ENCODE assay signal across 8 mouse cellular contexts in genomic region chr5:30913060-30913841, GRCm38 (mm10). TPM values are rescaled to one million over a fixed set of nuclear protein-coding genes. Genes with fewer than 3 reads are reported as not detected.
DNase-seq lines count a peak whose midpoint lies in the region; ATAC-seq and TF ChIP-seq lines count a peak whose summit lies in the region.

Gene Emilin1 (plus strand): TSS chr5:30913402.

- H3K9ac ChIP-seq in heart, adult 2 months (ENCODE audit: low read depth, low read length): peak within 1 kb of the TSS; percentile 70
- H3K9ac ChIP-seq in kidney, embryonic 15.5 days: peak within 1 kb of the TSS; percentile 64

- H3K27me3 ChIP-seq in heart, adult 2 months (ENCODE audit: control insufficient read depth, insufficient read depth, low read length): no peaks in the 10 kb centered on the region
- no peaks in the 10 kb centered on the region for H3K27me3 ChIP-seq in kidney, embryonic 15.5 days

- H3K4me2 ChIP-seq in kidney, embryonic 15.5 days: peak within 1 kb of the TSS; percentile 62

- no peaks in the 10 kb centered on the region for H3K79me2 ChIP-seq in heart, adult 2 months (replicated peaks; ENCODE audit: control insufficient read depth, insufficient read depth, low read length)

- TF ChIP-seq CTCF in heart, adult 2 months (IDR thresholded peaks at IDR 0.05): no peak

- peak within 1 kb of the TSS; percentile 89 for H3K27ac ChIP-seq in heart, adult 2 months
- peak within 1 kb of the TSS; percentile 96 for H3K27ac ChIP-seq in kidney, embryonic 15.5 days

- 22% methylated on average over 10 of the region's 13 CpGs for WGBS in heart, adult 2 months
- 6% methylated on average over 12 of the region's 13 CpGs for WGBS in kidney, embryonic 15.5 days

- H3K36me3 ChIP-seq in heart, adult 2 months (ENCODE audit: control insufficient read depth, insufficient read depth, low read length): no peaks in the 10 kb centered on the region
- H3K36me3 ChIP-seq in kidney, embryonic 15.5 days: peaks cover 16% of the 10 kb centered on the region

- H3K9me3 ChIP-seq in kidney, embryonic 15.5 days (replicated peaks): no peaks in the 10 kb centered on the region

- H3K4me1 ChIP-seq in heart, adult 2 months (ENCODE audit: control insufficient read depth, insufficient read depth, low read length): peaks cover 31% of the 10 kb centered on the region
- H3K4me1 ChIP-seq in kidney, embryonic 15.5 days: peaks cover 96% of the 10 kb centered on the region

- peak; percentile 85 for DNase-seq in MN1 (ENCODE audit: low spot score)
- peak; percentile 93 for DNase-seq in embryo, embryonic 11 days
- peak; percentile 76 to 84 for DNase-seq in heart, adult 2 months
- DNase-seq in lung, postnatal 14 days: peak; percentile 73
- peak; percentile 83 for DNase-seq in skeletal muscle tissue, adult 2 months (ENCODE audit: low read depth, low spot score)
- DNase-seq in layer of hippocampus, postnatal 10 days (ENCODE audit: low spot score in 2 of 2): no peak
- no peak for DNase-seq in left cerebral cortex, postnatal 25 days (ENCODE audit: low spot score in 2 of 2)

- peak; percentile 78 for ATAC-seq in kidney, embryonic 15.5 days (replicated peaks; ENCODE audit: low FRiP score)

- H3K4me3 ChIP-seq in heart, adult 2 months: peak within 1 kb of the TSS; percentile 54
- peak within 1 kb of the TSS; percentile 56 for H3K4me3 ChIP-seq in kidney, embryonic 15.5 days (replicated peaks)

- TF ChIP-seq EP300 in heart, adult 2 months (IDR thresholded peaks at IDR 0.05; ENCODE audit: insufficient read depth, low read depth, low read length): 0 out of 2 replicates have a peak, but pooled peaks have one; percentile 6

- peak; percentile 70 for TF ChIP-seq POLR2A in heart, adult 2 months (IDR thresholded peaks at IDR 0.05; ENCODE audit: insufficient read depth, low read depth, low read length)

- intact Hi-C loops in heart, adult 2 months (cut with DNase I): no loop called here
- intact Hi-C loops in left cerebral cortex, postnatal 25 days (cut with DNase I): no loop called here

RNA-seq across cellular contexts. Expression of gene Emilin1, which starts in this region (rescaled TPM):
- total RNA-seq in heart, adult 2 months (2021): 10 to 100 TPM; 21.2 to 21.3 TPM
- 30.6 and 31.3 TPM in 2 replicates for polyA plus RNA-seq in heart, adult 2 months (2012; rRNA removed)
- polyA plus RNA-seq in kidney, embryonic 15.5 days (2015; fragmentation: Nextera tagmentation; extraction: Ambion mirVana): 258 and 306 TPM in 2 replicates
- total RNA-seq in layer of hippocampus, postnatal 10 days (2021): 1 to 10 TPM; 5.7 to 6.5 TPM
- 1 to 10 TPM; 2.1 to 2.3 TPM for total RNA-seq in left cerebral cortex, postnatal 25 days (2021)

Comparison
In these comparisons a context has a peak if more than half of its experiments do, and no peak if none do; other contexts are left out.
1. DNase-seq: peak in MN1 (single experiment), embryo, embryonic 11 days (single experiment), heart, adult 2 months (2 of 2), lung, postnatal 14 days (single experiment) and skeletal muscle tissue, adult 2 months (single experiment); none in layer of hippocampus, postnatal 10 days (0 of 2) and left cerebral cortex, postnatal 25 days (0 of 2).